Mouse (Mus musculus) liver, postnatal 0 days (tissue): Measurements from ENCODE around the gene Rsl24d1. TPM values are rescaled to one million over a fixed set of nuclear protein-coding genes. Genes with fewer than 3 reads are reported as not detected.
A peak's percentile ranks its signal among the peaks of the same experiment; 100 is the strongest.
"Not testable (repeated sequence)": the region's sequence is repeated elsewhere in the genome, so short reads cannot be mapped to it uniquely, and the experiment has no call there.

Experiments used
- ATAC-seq: fragments of 200-750 bp; cut with Nextera tagmentation; 2 replicates; pipeline ENCODE4 v1.8.0; 2017; ENCODE audit warnings: mild to moderate bottlenecking, moderate library complexity
- DNase-seq: peaks from one replicate; pipeline ENCODE4 v3.0.0-alpha.2; 2016
- H3K27ac ChIP-seq: fragments of 300-500 bp; sonication (generic); 2 replicates; pipeline ENCODE4 v1.5.1; 2014; ENCODE audit warnings: antibody characterized with exemption, moderate library complexity, mild to moderate bottlenecking, low read depth
- H3K27me3 ChIP-seq: fragments of 300-500 bp; sonication (generic); 2 replicates; pipeline ENCODE4 v1.6.1; 2014; ENCODE audit warnings: low read length, control low read depth, mixed read lengths; ENCODE audit not compliant: insufficient read depth
- H3K36me3 ChIP-seq: fragments of 300-500 bp; sonication (generic); replicated peaks from 2 replicates; pipeline ENCODE4 v1.6.1; 2014; ENCODE audit warnings: mild to moderate bottlenecking, control low read depth, low read length, moderate library complexity, mixed read lengths; ENCODE audit not compliant: insufficient read depth
- H3K4me1 ChIP-seq: fragments of 300-500 bp; sonication (generic); 2 replicates; pipeline ENCODE4 v1.6.1; 2014; ENCODE audit warnings: antibody characterized with exemption, mild to moderate bottlenecking, control low read depth; ENCODE audit not compliant: insufficient read depth
- H3K4me2 ChIP-seq: fragments of 300-500 bp; sonication (generic); 2 replicates; pipeline ENCODE4 v1.6.1; 2014; ENCODE audit warnings: low read depth, mild to moderate bottlenecking, low read length, moderate library complexity, mixed read lengths
- H3K4me3 ChIP-seq: fragments of 300-500 bp; sonication (generic); 2 replicates; pipeline ENCODE4 v1.5.1; 2014; ENCODE audit warnings: low read depth, low read length
- H3K9ac ChIP-seq: fragments of 300-500 bp; sonication (generic); replicated peaks from 2 replicates; pipeline ENCODE4 v1.6.1; 2014; ENCODE audit warnings: mild to moderate bottlenecking, moderate library complexity
- H3K9me3 ChIP-seq: fragments of 300-500 bp; sonication (generic); 2 replicates; pipeline ENCODE4 v1.6.1; 2016; ENCODE audit warnings: mild to moderate bottlenecking, control low read depth, low read length, mixed read lengths
- CTCF ChIP-seq: sonication (generic); IDR thresholded peaks from 2 replicates; pipeline ENCODE4 v1.5.1; 2016; ENCODE audit warnings: antibody characterized with exemption, low read depth
- EP300 ChIP-seq: IDR thresholded peaks from 2 replicates; pipeline ENCODE4 v1.6.1; 2016; ENCODE audit warnings: antibody characterized with exemption, low read depth, mild to moderate bottlenecking
- WGBS: fragments of 180-500 bp; shearing (Covaris S2); extraction: QIAGEN DNeasy Blood & Tissue Kit; methylation state at CpG from one replicate; pipeline ENCODE4 v1.1.7; 2014; ENCODE audit not compliant: insufficient replicate concordance; 5-methylcytosine and 5-hydroxymethylcytosine counted together
- polyA plus RNA-seq: library from polyadenylated mRNA; unstranded; fragments of >200 nt; fragmentation: Nextera tagmentation; extraction: Ambion mirVana; gene quantifications from 2 replicates; pipeline ENCODE4 v1.2.1, GENCODE M21; 2015

The Rsl24d1 gene
- polyA plus RNA-seq, 1 experiment from 2014 or later = 41.4 TPM

DNA sequence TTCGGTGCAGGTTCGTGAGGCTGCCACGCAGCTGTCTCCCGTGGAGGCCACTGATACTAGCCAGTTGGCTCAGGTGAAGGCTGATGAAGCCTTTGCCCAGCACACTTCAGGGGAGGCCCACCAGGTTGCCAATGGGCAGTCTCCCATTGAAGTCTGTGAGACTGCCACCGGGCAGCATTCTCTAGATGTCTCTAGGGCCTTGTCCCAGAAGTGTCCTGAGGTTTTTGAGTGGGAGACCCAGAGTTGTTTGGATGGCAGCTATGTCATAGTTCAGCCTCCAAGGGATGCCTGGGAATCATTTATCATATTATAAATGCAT lies 9.4 kb upstream of the Rsl24d1 start:
- Histone ChIP-seq H3K4me3 (peak overlapping the region; percentile 46), H3K9ac (no peak overlapping the region; the same call in 1 of the 2 replicates), H3K27me3 (peaks cover 13% of the 10 kb centered on the region), H3K36me3 (no peaks in the 10 kb centered on the region), H3K4me2 (peak overlapping the region; percentile 79), H3K27ac (no peak overlapping the region), H3K4me1 (peaks cover 11% of the 10 kb centered on the region), H3K9me3 (no peaks in the 10 kb centered on the region)
- WGBS = 49% methylated on average over 5 of the region's 5 CpGs
- TF ChIP-seq CTCF = no peak
- no peak for TF ChIP-seq EP300
- ATAC-seq (no peak; the same call in 1 of the 2 replicates), DNase-seq (no peak)

GRCm38 (mm10) chr9:73105141-73105540 lies 8.1 kb upstream of the Rsl24d1 start:
- WGBS = 72% methylated on average over 1 of the region's 1 CpGs
- Histone ChIP-seq H3K27ac (no peak overlapping the region), H3K4me3 (no peak overlapping the region), H3K9me3 (no peaks in the 10 kb centered on the region), H3K4me2 (no peak overlapping the region), H3K27me3 (peaks cover 13% of the 10 kb centered on the region), H3K4me1 (peaks cover 11% of the 10 kb centered on the region), H3K9ac (no peak overlapping the region), H3K36me3 (no peaks in the 10 kb centered on the region)
- ATAC-seq = no peak
- no peak for DNase-seq
- TF ChIP-seq EP300 = no peak
- TF ChIP-seq CTCF = no peak

- H3K36me3 ChIP-seq = no peaks in the 10 kb centered on the region
- H3K4me1 ChIP-seq = peaks cover 11% of the 10 kb centered on the region
- no peak for TF ChIP-seq CTCF
- no peak for TF ChIP-seq EP300
- no peak overlapping the region for H3K27ac ChIP-seq
- no peak overlapping the region for H3K4me2 ChIP-seq
- no peak overlapping the region for H3K9ac ChIP-seq
- peaks cover 13% of the 10 kb centered on the region for H3K27me3 ChIP-seq
- no peak for DNase-seq
- H3K4me3 ChIP-seq = no peak overlapping the region
- ATAC-seq = no peak
- no peaks in the 10 kb centered on the region for H3K9me3 ChIP-seq
Measured at GRCm38 (mm10) chr9:73105771-73106170, 7.5 kb upstream of the Rsl24d1 start.

DNA sequence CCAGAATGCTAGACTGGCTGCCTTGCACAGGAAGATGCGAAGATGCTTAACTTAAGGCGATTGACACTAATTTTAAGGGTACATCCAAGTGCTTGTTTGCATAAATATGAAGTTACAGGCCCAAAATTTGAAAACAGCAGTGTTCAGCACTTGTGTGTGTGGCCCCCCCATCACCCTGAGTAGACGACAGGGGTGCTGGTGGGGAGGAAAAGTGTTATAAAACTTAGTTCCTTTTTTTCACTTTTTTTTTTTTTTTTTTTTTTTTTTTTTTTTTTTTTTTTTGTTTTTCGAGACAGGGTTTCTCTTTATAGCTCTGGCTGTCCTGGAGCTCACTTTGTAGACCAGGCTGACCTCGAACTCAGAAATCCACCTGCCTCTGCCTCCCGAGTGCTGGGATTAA lies 3.5 kb downstream of the Rsl24d1 start:
- not testable (repeated sequence) for H3K9me3 ChIP-seq, H3K4me3 ChIP-seq, H3K4me1 ChIP-seq, H3K27me3 ChIP-seq, ATAC-seq, H3K4me2 ChIP-seq, DNase-seq, H3K9ac ChIP-seq, H3K27ac ChIP-seq
- peaks cover 33% of the 10 kb centered on the region for H3K36me3 ChIP-seq
- WGBS = 67% methylated on average over 6 of the region's 6 CpGs

GRCm38 (mm10) chr9:73118012-73118411 lies 4.8 kb downstream of the Rsl24d1 start:
- H3K9me3 ChIP-seq = no peaks in the 10 kb centered on the region
- no peak overlapping the region for H3K4me3 ChIP-seq
- TF ChIP-seq CTCF (peak; percentile 35), EP300 (no peak)
- WGBS = 79% methylated on average over 4 of the region's 4 CpGs
- DNase-seq (no peak), ATAC-seq (no peak)
- peaks cover 4% of the 10 kb centered on the region; the same call in 1 of the 2 replicates for H3K4me1 ChIP-seq
- H3K9ac ChIP-seq = no peak overlapping the region
- no peak overlapping the region for H3K4me2 ChIP-seq
- H3K36me3 ChIP-seq = peaks cover 35% of the 10 kb centered on the region
- H3K27me3 ChIP-seq = no peaks in the 10 kb centered on the region
- no peak overlapping the region for H3K27ac ChIP-seq

DNA sequence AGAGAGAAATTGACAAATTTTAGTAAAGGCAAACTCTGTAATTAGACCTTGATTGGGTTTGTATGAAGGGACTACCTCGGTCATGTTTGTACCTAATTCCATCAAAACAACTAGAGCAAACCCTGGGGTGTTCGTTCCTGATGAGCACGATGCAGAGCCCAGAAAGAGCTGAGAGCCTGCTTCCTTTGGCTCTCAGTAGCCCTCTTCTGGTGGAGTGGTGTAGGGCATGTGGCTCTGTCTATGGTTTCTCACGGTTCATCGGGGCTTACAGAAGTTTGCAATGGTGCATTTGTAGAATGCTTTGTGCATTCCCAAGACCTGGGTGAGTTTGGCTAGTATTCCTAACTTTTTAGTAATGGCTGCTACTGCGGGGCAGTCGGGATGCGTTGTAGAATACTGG lies 8.5 kb downstream of the Rsl24d1 start:
- Histone ChIP-seq H3K27ac (no peak overlapping the region), H3K9me3 (no peaks in the 10 kb centered on the region), H3K36me3 (peaks cover 61% of the 10 kb centered on the region), H3K4me1 (peaks cover 3% of the 10 kb centered on the region; the same call in 1 of the 2 replicates), H3K9ac (no peak overlapping the region), H3K4me3 (no peak overlapping the region), H3K27me3 (no peaks in the 10 kb centered on the region), H3K4me2 (no peak overlapping the region)
- peak; percentile 31 for DNase-seq
- 64% methylated on average over 8 of the region's 8 CpGs for WGBS
- TF ChIP-seq CTCF (peak; percentile 60), EP300 (no peak)
- no peak; the same call in 1 of the 2 replicates for ATAC-seq

DNA sequence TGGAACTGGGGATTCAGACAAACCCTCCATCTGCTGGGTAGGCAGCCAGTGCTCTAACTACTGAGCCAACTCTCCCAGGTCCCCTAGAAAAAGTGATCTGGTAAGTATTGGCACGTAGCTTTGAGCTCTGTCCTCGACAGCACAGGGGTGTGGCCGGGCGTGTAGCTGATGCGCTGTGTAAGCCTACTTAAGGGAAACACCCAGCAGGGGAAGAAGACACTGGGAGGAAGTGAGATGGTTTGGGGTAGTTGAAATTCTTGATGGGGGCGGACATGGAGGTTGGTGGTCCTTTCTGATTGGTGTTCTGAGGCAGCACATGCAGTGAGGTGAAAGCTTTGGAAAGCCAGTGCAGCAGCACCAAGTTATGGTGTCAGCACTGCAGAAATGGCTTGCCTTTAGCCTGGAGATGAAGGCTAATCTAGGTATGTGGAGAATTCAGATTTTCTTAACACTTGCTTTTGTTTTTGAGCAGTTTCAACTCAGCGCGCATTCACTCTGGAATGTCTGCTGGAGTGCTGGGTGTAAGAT lies 11.9 kb downstream of the Rsl24d1 start:
- Histone ChIP-seq H3K4me1 (peaks cover 3% of the 10 kb centered on the region; the same call in 1 of the 2 replicates), H3K9me3 (no peaks in the 10 kb centered on the region), H3K4me2 (no peak overlapping the region), H3K9ac (no peak overlapping the region), H3K27me3 (no peaks in the 10 kb centered on the region), H3K4me3 (no peak overlapping the region), H3K36me3 (peaks cover 61% of the 10 kb centered on the region), H3K27ac (peak overlapping the region; percentile 49)
- WGBS = 63% methylated on average over 8 of the region's 8 CpGs
- ATAC-seq (no peak), DNase-seq (peak; percentile 23)
- TF ChIP-seq CTCF = no peak
- no peak for TF ChIP-seq EP300
